Mouse (Mus musculus): ENCODE measurements around the gene Ugt1a2.

Gene Ugt1a2

DNA sequence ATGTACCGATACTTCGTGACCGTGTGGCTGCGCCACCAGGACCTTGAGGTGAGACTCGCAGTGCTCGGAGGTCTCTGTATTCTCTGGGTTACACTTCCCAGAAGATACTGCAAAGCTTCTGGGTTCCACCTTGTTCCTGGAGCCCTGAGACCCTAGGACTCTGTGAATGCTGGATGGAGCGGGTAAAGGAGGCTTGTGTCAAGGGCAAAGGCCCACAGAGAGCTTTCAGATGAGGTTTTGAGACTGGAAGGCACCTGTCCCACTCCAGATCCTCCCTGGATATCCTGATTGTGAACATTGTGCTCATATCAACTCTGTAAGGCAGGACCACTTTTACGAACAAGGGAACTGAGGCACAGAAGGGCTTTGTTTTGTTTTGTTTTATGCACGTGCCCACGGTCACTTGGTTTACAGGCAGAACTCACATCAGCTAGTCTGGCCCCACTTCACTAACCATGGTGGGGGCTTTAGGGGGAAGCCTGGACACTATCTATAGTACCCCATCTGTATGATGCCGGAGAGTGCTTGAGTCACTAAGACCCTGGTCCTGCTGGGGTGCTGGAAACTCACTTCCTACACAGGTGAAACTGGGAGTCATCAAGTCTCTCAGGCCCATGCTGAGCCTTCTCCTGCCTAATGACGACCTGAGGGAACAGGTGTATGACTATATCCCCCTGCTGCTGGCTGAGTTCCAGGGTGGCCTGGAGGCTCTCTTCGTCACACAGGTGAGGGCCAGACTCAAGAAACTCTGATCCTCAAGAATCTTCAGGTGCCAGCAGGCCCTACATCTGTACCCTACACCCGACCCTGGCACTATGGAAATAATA lies 33.2 kb downstream of the Ugt1a2 start:
- no peak for DNase-seq (ENCODE audit: low read depth, low spot score)

- no peak for DNase-seq (ENCODE audit: low read depth, low spot score)
Measured at GRCm38 (mm10) chr1:88234248-88234610, 33.8 kb downstream of the Ugt1a2 start.

GRCm38 (mm10) chr1:88234646-88235045 lies 34.2 kb downstream of the Ugt1a2 start:
- DNase-seq (ENCODE audit: low read depth, low spot score), result no peak

- DNase-seq (ENCODE audit: low read depth, low spot score), result no peak
Measured at GRCm38 (mm10) chr1:88235046-88235893, 34.9 kb downstream of the Ugt1a2 start.

GRCm38 (mm10) chr1:88235894-88236415 lies 35.6 kb downstream of the Ugt1a2 start:
- no peak for DNase-seq (ENCODE audit: low read depth, low spot score)

- no peak for DNase-seq (ENCODE audit: low read depth, low spot score)
Measured at GRCm38 (mm10) chr1:88237311-88237710, 36.9 kb downstream of the Ugt1a2 start.

GRCm38 (mm10) chr1:88238771-88239170 lies 38.4 kb downstream of the Ugt1a2 start:
- no peak for DNase-seq (ENCODE audit: low read depth, low spot score)

GRCm38 (mm10) chr1:88240072-88240471 lies 39.7 kb downstream of the Ugt1a2 start:
- no peak for DNase-seq (ENCODE audit: low read depth, low spot score)

DNA sequence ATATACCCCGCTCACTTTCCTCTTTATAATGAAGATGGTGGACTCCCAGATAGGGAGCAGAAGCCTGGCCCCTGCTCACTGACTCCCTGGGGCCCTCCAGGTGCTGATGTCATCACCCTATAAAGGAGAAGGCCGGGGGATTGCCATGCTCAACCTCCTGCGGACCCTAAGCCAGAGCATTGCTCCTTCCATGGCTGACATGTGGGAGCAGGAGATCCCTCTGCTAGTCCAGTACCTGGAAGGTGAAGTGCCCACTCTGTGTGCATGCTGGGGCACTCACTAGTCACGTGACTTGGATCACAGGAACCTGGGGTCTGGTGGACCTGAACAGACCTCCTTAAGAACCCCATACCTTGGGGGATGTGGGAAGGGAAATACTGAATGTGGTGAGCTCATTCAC lies 40.2 kb downstream of the Ugt1a2 start:
- DNase-seq (ENCODE audit: low read depth, low spot score), result no peak

DNA sequence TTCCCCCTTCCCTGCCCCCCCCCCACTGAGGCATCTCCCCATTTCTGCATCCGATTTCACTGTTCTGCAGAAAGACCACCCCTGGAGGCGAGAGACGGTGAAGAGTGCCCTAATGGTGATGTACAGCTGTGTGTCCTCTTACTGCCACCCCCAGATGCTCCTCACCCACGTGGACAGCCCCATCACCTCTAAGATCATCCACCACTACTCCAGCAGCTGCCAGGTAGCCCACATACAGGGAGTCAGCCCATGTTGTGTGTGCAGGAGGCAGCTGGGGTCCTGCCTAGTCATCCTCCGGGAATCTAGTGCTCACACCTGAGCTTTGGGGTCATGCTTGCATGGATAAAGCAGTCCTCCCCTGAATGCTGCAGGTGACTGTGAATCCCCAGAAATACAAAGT lies 43.5 kb downstream of the Ugt1a2 start:
- no peak for DNase-seq (ENCODE audit: low read depth, low spot score)

- DNase-seq (ENCODE audit: low read depth, low spot score), result no peak
Measured at GRCm38 (mm10) chr1:88245881-88246280, 45.5 kb downstream of the Ugt1a2 start.

DNA sequence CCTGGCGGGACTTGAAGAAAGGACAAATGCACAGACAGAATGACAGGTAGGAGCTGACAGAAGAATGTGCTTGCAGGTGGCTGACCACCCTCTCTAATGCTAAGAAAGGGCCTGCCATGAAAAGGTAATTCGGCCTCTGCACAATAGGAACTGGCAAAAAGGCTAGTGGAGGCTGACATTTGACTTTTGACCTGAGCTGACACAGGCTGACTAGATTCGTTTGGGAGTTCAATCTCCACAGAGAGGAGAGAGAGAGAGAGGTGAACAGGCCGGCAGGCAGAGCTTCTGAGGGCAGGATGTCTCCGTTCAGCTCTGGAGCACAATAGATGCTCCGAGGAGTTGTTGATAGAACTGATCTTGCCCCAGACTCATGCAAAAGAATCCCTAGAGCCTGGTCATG lies 46.0 kb downstream of the Ugt1a2 start:
- no peak for DNase-seq (ENCODE audit: low read depth, low spot score)

DNA sequence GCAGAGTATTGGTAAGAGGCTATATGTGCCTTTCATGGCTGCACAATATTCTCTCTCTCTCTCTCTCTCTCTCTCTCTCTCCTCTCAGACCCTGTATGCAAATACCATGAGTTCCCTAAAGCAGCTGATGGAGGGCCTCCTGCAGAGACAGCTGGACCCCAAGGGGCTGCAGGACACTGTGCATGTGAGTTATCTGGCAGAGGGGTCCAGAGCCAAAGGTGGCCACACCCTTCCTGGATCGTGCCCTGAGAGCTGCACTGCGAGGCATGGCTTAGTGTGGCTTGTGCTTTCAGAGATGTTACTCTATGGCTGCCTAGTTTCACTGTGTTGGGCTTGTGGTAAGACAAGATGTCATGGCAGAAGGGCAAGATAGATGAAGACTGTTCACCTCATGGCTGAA lies 47.3 kb downstream of the Ugt1a2 start:
- DNase-seq (ENCODE audit: low read depth, low spot score), result no peak

- DNase-seq (ENCODE audit: low read depth, low spot score), result no peak
Measured at GRCm38 (mm10) chr1:88248658-88249057, 48.3 kb downstream of the Ugt1a2 start.

- no peak for DNase-seq (ENCODE audit: low read depth, low spot score)
Measured at GRCm38 (mm10) chr1:88249596-88249995, 49.2 kb downstream of the Ugt1a2 start.

DNA sequence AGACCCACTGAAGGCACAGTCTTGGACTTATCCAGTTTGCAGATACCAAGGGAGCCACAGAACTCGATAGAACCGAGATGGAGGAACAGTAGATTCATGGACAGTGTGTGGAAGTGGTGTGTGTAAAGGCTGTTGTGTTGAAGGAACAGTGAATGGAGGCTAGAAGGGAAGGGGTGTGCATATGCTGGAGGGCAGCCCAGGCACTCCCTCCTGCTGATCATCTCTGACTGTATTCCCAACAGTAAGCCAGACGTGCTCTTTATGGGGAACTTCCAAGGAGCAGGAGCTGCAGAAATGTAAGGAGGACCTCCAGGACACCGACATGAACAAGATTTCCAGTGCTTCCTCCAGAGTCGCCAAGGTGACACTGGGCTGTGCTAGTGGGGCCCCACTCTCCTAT lies 49.6 kb downstream of the Ugt1a2 start:
- DNase-seq (ENCODE audit: low read depth, low spot score), result no peak

- no peak for DNase-seq (ENCODE audit: low read depth, low spot score)
Measured at GRCm38 (mm10) chr1:88253106-88253505, 52.7 kb downstream of the Ugt1a2 start.

DNA sequence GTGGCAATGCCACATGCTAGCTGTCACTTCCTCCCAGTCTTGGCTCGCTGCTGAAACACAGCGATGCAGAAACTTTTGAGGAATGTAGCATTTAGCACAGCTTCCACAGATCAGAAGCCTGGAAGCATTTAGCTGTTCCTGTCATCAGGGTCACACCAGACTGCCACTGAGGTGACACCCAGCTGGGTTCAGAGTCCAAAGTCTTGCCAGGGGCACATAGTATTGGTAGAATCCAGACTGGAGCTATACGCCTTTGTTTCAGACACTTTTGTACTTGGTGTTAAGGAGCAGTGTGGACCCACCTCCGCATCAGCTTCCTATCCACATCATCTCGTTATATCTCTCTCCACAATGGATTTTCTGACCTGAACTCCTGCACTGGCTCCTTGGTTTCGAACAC lies 53.1 kb downstream of the Ugt1a2 start:
- DNase-seq (ENCODE audit: low read depth, low spot score), result no peak

- DNase-seq (ENCODE audit: low read depth, low spot score), result no peak
Measured at GRCm38 (mm10) chr1:88254793-88255465, 54.5 kb downstream of the Ugt1a2 start.

DNA sequence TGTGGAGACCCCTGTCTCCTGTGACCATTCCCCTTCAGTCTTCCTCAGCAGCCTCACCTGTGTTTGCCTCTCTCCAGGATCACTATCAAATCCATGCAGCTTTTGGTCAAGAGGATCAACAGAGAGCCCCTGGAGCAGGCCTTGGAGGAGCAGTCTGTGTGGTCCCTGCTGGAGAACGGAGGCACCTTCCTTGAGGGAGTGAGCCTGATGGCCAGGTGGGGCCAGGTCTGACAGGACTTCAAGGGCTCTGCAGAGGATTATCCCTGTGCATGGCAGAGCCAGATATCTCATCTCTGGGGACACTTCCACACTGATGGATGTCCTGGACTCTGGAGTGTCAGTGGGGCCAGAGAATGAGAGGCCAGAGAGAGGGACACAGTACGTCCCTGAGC lies 55.1 kb downstream of the Ugt1a2 start:
- no peak for DNase-seq (ENCODE audit: low read depth, low spot score)

DNA sequence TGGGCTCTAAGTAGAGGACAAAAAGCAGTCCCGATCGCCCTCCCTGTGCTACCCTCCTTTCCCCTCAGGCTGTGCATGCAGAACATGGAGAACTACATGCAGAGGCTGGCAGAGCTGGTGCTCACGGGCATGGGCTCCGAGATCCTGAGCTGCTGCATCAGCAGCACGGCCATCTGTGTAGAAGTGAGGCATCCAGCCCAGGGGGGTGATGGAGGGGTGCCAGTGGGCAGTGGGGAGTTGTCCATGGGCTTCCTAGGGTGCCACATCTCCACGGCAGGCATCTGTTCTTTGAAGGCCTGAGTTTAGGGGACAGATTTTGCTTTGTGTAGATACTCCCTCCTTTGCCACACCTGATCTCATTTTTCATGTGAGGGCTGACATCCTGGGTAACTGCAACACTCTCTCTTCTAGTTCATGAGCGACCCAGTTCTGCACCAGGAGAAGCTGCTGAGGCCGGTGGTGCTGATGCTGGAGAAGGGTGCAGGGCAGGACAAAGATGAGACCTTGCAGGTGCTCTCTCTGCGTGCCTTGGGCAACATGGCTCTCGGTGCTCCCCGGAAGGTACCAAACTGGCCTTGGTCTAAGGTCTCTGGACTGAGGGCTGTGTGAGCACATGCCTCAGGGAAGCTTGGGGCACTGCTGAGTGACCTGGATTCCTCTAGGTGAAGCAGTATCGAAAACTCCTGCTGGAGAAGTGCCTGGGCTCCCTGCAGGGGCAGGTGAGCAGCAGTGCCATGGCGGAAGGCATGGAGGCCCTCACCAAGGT lies 55.8 kb downstream of the Ugt1a2 start:
- no peak for DNase-seq (ENCODE audit: low read depth, low spot score)

Measured in ZHBTc4 (cell line).